Mouse (Mus musculus) frontal cortex, postnatal 10 days (tissue): ENCODE measurements at regions not wholly inside any gene's neighbourhood (a gene's known extent, or its start where the extent isn't known, plus 50 kb on each side); places are given as distances from the start of the nearest gene placed in this dataset.

Source experiments
- DNase-seq, 2 experiments: peaks; one replicate each; pipeline ENCODE4 v3.0.0; 2022; ENCODE audit warnings: low spot score in 2 of 2, mixed read lengths in 1 of 2

DNA sequence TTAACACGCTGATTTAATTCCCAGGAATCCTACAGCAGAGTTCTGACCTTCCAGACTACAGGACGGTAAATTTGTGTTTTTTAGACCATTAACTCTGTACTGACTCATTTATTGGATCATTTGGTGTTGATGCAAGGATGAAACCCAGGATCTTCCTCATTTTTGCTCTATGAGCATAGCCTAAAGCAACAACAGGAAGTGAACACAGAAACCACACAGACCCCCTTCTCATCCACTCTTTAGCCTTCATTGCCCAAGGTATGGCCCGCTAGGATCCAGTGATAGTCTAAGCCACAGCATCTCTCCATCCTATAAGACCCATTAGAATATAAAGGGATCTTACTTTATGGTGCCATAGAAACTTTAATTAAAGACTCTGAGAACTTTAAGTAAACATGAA is 56.5 kb upstream of the Grin2b start:
- no peak for DNase-seq

DNA sequence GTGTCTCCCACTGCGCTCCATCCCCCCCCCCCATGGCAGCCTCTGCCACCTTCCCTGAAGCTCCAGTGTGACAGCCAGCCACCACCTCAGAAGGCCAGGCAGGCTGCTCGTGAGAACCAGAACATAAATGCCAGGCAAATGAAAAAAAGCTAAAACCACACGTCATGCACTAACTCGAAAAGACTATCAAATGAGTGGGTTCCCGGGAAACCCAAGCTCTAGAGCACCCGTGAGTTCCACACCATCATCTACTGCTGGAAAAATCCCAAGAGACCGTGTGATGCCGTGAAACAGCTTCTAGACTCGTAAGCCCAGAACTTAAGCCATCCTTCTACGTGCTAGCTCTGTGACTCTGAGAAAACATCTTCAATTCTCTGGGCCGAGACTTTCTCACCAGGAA is 62.2 kb upstream of the Grin2b start:
- peak in 1 of 2 experiments; percentile 39 for DNase-seq

DNA sequence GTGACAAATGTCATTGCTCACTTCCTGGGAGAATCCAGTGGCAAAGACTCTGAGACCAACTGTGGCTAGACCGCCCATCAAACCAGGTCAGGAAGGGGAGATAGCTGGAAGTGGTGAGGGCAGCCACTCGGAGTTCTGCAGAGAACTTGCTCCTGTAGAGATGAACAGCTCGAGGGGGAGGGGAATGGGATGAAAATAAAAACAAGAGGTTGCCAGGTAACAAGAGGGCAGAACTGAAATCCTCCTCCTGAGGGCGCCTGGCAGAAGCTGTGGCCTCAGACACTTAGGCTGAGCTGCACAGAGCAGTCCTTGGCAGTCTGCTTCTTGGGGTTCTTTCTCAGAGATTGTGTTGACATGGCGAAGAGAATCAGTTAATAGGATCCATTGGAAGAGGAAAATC is 65.7 kb upstream of the Grin2b start:
- no peak for DNase-seq

DNA sequence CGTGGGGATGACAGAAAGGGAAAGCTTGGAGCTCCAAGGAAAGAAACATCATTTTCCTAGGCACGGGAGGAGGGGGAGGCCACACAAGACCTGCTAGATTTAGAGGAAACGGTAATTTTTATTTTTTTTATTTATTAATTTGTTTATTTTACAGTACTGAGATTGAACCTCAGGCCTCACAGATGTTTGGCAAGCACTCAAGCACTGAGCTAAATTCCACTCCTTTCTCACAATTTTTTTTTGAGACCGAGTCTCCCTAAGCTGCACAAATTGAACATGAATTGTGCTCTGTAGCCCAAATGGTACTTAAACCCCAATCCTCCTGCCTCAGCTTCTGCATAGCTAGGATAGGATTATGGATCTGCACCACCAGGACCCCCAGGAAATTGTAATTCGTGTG is 66.1 kb upstream of the Grin2b start:
- no peak for DNase-seq

DNA sequence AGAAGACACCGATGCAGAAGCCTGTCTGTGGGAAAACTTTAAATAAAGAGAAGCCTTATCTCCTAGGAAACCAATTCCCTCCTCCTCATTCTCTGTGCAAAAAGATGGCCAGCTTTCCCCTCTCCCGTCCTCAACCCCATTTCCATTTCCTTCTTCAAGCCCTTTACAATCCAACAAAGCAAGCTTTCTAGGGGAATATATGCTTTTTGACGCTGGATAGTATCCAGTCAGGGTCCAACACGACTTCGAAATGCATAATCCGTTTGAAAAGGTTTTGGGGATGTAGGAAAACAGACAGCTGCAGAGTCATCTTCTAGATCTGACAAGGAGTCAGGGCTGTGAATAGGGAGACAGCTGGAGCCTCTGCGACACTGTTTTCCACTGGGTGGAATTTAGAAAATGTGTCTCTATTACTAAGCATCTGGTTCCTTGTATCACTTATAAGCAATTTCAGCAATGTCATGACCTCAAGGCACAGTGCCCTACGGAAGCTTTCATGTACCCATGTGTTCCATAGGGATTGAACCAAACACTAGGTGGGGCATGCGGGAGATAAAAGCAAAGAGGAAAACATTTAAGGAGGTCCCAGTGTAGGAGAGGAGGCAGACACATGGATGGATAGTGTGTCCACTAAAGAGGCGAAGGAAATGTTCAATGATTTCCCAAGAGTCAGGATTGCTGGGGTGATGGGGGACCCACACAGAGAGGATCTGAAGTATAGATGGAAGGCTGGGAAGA is 68.4 kb upstream of the Grin2b start:
- peak; percentile 20 to 32 for DNase-seq

DNA sequence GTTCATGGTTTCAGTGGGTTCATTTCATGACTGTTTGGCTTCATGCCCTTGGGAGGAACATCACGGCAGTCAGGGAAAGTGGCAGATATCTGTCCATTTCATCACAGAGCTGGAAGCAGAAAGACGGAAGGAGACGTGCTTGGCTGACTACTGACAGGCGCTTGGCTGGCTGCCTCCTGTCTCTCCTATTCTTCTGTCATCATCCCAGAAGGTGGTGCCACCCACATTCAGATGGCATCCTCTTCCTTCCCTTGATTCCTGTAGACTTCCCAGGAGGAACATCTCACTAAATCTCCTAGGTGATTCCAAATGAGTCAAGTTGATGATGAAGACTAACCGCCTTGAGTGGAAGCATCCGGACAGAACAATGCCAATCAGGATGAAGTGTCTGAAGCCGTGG is 71.6 kb upstream of the Grin2b start:
- no peak for DNase-seq

DNA sequence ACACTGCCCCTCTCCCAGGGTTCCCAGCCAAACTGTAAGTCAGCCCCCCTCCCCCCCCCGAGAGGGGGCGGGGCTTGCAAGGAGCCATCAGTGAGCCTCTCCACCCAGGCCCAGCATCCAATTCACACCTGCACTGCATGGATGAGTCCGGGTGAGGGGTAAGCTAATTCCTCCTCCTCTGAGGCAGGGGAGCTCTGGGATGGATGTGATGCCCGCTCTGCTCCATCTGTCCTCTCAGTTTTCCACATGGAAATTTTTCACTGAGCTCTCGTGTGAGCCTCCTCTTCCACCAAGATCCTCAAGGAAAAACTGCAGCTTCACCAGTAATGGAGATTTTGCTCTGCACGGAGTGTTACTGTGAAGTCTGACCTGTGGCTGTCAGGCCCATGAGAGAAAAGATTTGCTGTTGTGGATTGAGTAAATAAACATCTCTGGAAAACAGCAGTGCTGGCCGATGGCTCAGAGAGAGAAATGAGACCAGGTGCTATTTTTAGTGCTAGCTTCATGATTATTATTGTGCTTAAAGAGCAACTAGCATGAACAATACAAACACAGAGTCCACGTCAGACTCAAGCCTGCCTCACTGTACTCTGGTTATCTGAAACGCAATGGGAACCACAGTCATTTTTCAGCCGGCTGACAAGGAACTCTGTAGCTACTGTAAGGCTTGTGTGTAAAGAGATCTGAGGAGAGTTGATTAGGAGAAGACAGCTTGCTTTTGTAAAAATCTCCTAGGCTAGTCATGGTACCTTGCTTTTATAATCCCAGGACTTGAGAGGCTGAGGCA is 71.4 kb upstream of the Gm8994 start:
- no peak for DNase-seq

DNA sequence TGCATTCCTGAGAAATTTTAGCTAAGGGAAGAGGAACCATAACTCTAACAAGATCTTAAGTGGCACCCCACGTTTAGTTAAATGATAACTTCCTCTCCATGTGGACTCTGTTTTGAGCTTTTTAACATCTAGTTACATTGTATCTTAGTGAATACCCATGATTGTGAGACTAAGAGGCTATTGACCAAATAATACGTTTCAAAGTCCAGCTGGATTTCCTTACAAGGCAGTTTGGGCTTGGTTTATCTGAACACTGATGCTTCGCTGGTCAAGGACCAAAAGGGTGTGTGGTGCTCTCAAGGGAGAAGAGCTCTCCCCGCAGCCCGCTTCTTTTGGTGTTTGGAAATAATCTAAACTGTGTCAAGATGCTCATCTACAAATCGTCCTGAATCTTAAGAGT is 51.6 kb upstream of the Gm8994 start:
- DNase-seq, result no peak

DNA sequence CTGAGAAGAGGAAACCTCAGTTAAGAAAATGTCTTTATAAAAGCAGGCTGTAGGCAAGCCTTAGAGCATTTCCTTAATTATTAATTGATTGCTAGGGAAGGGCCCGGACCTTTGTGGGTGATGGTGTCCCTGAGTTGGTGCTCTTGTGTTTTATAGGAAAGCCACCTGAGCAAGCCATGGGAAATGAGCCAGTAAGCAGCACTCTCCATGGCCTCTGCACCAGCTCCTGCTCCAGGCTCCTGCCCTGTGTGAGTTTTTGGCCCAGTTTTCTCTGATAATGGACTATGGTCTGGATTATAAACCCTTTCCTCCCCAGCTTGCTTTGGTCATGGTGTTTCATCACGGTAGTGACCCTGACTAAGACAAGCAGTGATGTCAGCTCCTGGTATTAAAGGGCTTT is 50.6 kb upstream of the Gm8994 start:
- DNase-seq, result no peak
